Mouse (Mus musculus) lung, embryonic 16.5 days (tissue): ENCODE data around the gene Ecpas. TPM values are rescaled to one million over a fixed set of nuclear protein-coding genes. Genes with fewer than 3 reads are reported as not detected.
A peak's percentile ranks its signal among the peaks of the same experiment; 100 is the strongest.

Experiments used
- ATAC-seq: fragments of 200-750 bp; cut with Nextera tagmentation; 2 replicates; pipeline ENCODE4 v1.8.0; 2017; ENCODE audit warnings: low read depth, mild to moderate bottlenecking, moderate library complexity
- H3K27ac ChIP-seq: fragments of 300-500 bp; sonication (generic); 2 replicates; pipeline ENCODE4 v1.5.1; 2014; ENCODE audit warnings: mild to moderate bottlenecking, control low read depth, low read length
- H3K27me3 ChIP-seq: fragments of 300-500 bp; sonication (generic); 2 replicates; pipeline ENCODE4 v1.6.1; 2014; ENCODE audit warnings: low read depth, low read length, mixed read lengths; ENCODE audit not compliant: control insufficient read depth, insufficient read depth
- H3K36me3 ChIP-seq: fragments of 300-500 bp; sonication (generic); 2 replicates; pipeline ENCODE4 v1.6.1; 2014; ENCODE audit warnings: low read length; ENCODE audit not compliant: control insufficient read depth, insufficient read depth
- H3K4me1 ChIP-seq: fragments of 300-500 bp; sonication (generic); replicated peaks from 2 replicates; pipeline ENCODE4 v1.6.1; 2014; ENCODE audit warnings: low read length, mixed read lengths; ENCODE audit not compliant: control insufficient read depth, insufficient read depth
- H3K4me2 ChIP-seq: fragments of 300-500 bp; sonication (generic); 2 replicates; pipeline ENCODE4 v1.6.1; 2014; ENCODE audit warnings: low read depth, low read length, control low read depth
- H3K4me3 ChIP-seq: fragments of 300-500 bp; sonication (generic); 2 replicates; pipeline ENCODE4 v1.5.1; 2014; ENCODE audit warnings: mild to moderate bottlenecking, low read length, control low read depth
- H3K9ac ChIP-seq: fragments of 300-500 bp; sonication (generic); 2 replicates; pipeline ENCODE4 v1.6.1; 2014; ENCODE audit warnings: low read length, control low read depth
- H3K9me3 ChIP-seq: fragments of 300-500 bp; sonication (generic); 2 replicates; pipeline ENCODE4 v1.6.1; 2016; ENCODE audit warnings: low read length; ENCODE audit not compliant: control insufficient read depth
- WGBS: fragments of 180-500 bp; shearing (Covaris S2); extraction: QIAGEN DNeasy Blood & Tissue Kit; methylation state at CpG from one replicate; pipeline ENCODE4 v1.1.7; 2014; 5-methylcytosine and 5-hydroxymethylcytosine counted together
- polyA plus RNA-seq: library from polyadenylated mRNA; unstranded; fragments of >200 nt; fragmentation: Nextera tagmentation; extraction: Ambion mirVana; gene quantifications from 2 replicates; pipeline ENCODE4 v1.2.1, GENCODE M21; 2015

Gene Ecpas
- polyA plus RNA-seq, 1 experiment from 2014 or later, result 24.9 TPM

DNA sequence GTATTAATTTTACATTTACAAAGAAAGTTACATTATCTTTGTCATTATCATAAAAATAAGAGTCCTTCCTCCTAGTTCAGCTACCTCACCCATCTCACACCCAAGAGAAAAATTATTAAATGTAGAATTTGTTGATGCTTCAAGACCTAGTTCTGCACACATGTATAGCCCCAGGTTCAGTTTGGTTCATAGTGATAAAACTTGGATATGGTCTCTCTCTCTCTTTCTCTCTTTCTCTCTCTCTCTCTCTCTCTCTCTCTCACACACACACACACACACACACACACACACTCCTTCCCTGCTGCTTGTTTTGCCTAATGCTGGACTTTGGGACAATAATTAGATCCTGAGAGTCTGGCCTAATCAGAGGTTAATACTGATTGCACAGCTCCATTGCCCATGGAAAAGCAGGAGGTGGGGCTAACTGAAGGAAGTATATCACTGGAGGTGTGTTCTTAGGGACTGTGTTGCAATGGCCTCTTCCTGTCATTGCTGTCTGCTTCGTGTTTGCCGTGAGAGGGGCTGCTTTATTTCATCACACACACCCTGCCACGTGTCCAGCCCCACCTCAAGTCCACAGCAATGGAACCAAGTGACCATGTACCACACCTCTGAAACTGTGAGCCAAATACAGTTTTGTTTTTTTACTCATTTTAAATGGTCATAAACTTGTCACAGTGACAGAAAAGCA lies 932 bp upstream of the Ecpas start:
- Histone ChIP-seq H3K4me1 (peaks cover 8% of the 10 kb centered on the region), H3K9ac (no peak overlapping the region), H3K27ac (no peak overlapping the region), H3K4me2 (no peak overlapping the region; the same call in 1 of the 2 replicates), H3K36me3 (no peaks in the 10 kb centered on the region), H3K27me3 (no peaks in the 10 kb centered on the region), H3K9me3 (no peaks in the 10 kb centered on the region), H3K4me3 (no peak overlapping the region)
- 30% methylated on average over 3 of the region's 3 CpGs for WGBS
- no peak for ATAC-seq

- H3K36me3 ChIP-seq, result no peaks in the 10 kb centered on the region
- H3K4me2 ChIP-seq, result peak overlapping the region; percentile 73
- H3K4me1 ChIP-seq, result peaks cover 8% of the 10 kb centered on the region
- no peaks in the 10 kb centered on the region for H3K9me3 ChIP-seq
- H3K27ac ChIP-seq, result peak overlapping the region; percentile 97
- ATAC-seq, result peak; percentile 78
- H3K27me3 ChIP-seq, result no peaks in the 10 kb centered on the region
- H3K4me3 ChIP-seq, result peak overlapping the region; percentile 94
- WGBS, result under 1% methylated on average over 77 of the region's 126 CpGs
- H3K9ac ChIP-seq, result peak overlapping the region; percentile 99
Observed at GRCm38 (mm10) chr4:58911831-58912628, 519 bp downstream of the Ecpas start.

- peak overlapping the region; percentile 97 for H3K27ac ChIP-seq
- H3K36me3 ChIP-seq, result no peaks in the 10 kb centered on the region
- ATAC-seq, result peak; percentile 72
- H3K27me3 ChIP-seq, result no peaks in the 10 kb centered on the region
- peaks cover 8% of the 10 kb centered on the region for H3K4me1 ChIP-seq
- H3K4me3 ChIP-seq, result peak overlapping the region; percentile 94
- H3K9ac ChIP-seq, result peak overlapping the region; percentile 99
- no peaks in the 10 kb centered on the region for H3K9me3 ChIP-seq
- peak overlapping the region; percentile 73 for H3K4me2 ChIP-seq
- WGBS, result under 1% methylated on average over 45 of the region's 56 CpGs
Observed at GRCm38 (mm10) chr4:58911069-58911830, 1.3 kb downstream of the Ecpas start.

GRCm38 (mm10) chr4:58910175-58911068 lies 2.1 kb downstream of the Ecpas start:
- 33% methylated on average over 16 of the region's 16 CpGs for WGBS
- H3K4me1 ChIP-seq, result peaks cover 8% of the 10 kb centered on the region
- ATAC-seq, result no peak
- H3K36me3 ChIP-seq, result no peaks in the 10 kb centered on the region
- H3K9ac ChIP-seq, result peak overlapping the region; percentile 99
- H3K4me3 ChIP-seq, result peak overlapping the region; percentile 94
- H3K27me3 ChIP-seq, result no peaks in the 10 kb centered on the region
- no peak overlapping the region for H3K27ac ChIP-seq
- H3K4me2 ChIP-seq, result peak overlapping the region; percentile 73
- no peaks in the 10 kb centered on the region for H3K9me3 ChIP-seq

- 70% methylated on average over 1 of the region's 1 CpGs for WGBS
- Histone ChIP-seq H3K36me3 (no peaks in the 10 kb centered on the region), H3K27me3 (no peaks in the 10 kb centered on the region), H3K4me3 (no peak overlapping the region), H3K9ac (no peak overlapping the region), H3K4me2 (no peak overlapping the region), H3K9me3 (no peaks in the 10 kb centered on the region), H3K4me1 (peaks cover 15% of the 10 kb centered on the region), H3K27ac (no peak overlapping the region)
- no peak for ATAC-seq
Observed at GRCm38 (mm10) chr4:58907453-58907852, 5.1 kb downstream of the Ecpas start.

DNA sequence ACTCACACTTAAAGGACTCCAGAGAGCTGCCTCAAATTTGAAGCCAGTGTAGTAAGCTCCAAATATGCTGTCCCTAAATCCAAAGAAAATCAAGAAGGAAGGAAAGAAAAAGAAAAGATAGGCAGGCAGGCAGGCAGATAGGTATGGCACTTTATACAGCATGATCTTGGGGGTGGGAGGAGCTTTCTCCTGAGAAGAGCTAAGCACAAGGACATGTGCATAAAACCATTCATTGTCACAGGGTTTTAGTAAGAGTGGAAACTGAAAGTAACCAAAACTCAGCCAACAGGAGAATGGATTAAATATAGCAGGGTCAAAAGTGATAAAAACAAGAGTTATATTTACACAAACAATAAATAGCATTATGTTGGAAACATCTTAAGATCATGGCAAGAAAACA lies 14.2 kb downstream of the Ecpas start:
- Histone ChIP-seq H3K4me2 (no peak overlapping the region), H3K4me3 (no peak overlapping the region), H3K4me1 (peaks cover 4% of the 10 kb centered on the region), H3K27me3 (no peaks in the 10 kb centered on the region), H3K27ac (no peak overlapping the region), H3K36me3 (no peaks in the 10 kb centered on the region), H3K9ac (no peak overlapping the region), H3K9me3 (no peaks in the 10 kb centered on the region)
- ATAC-seq, result no peak

GRCm38 (mm10) chr4:58897436-58897835 lies 15.1 kb downstream of the Ecpas start:
- Histone ChIP-seq H3K9ac (no peak overlapping the region), H3K36me3 (no peaks in the 10 kb centered on the region), H3K4me2 (no peak overlapping the region), H3K4me1 (peaks cover 2% of the 10 kb centered on the region; the same call in 1 of the 2 replicates), H3K9me3 (no peaks in the 10 kb centered on the region), H3K27me3 (no peaks in the 10 kb centered on the region), H3K4me3 (no peak overlapping the region), H3K27ac (no peak overlapping the region)
- WGBS, result 57% methylated on average over 4 of the region's 4 CpGs
- no peak for ATAC-seq

- H3K27me3 ChIP-seq, result no peaks in the 10 kb centered on the region
- 85% methylated on average over 7 of the region's 7 CpGs for WGBS
- no peak overlapping the region for H3K4me3 ChIP-seq
- H3K9me3 ChIP-seq, result no peaks in the 10 kb centered on the region
- H3K36me3 ChIP-seq, result no peaks in the 10 kb centered on the region
- peaks cover 2% of the 10 kb centered on the region; the same call in 1 of the 2 replicates for H3K4me1 ChIP-seq
- H3K9ac ChIP-seq, result no peak overlapping the region
- ATAC-seq, result no peak
- no peak overlapping the region for H3K27ac ChIP-seq
- H3K4me2 ChIP-seq, result no peak overlapping the region
Observed at GRCm38 (mm10) chr4:58894399-58894798, 18.1 kb downstream of the Ecpas start.
